Mouse (Mus musculus): ENCODE measurements around the gene Mxra7. TPM values are rescaled to one million over a fixed set of nuclear protein-coding genes. Genes with fewer than 3 reads are reported as not detected.

Mxra7 gene
- total RNA-seq, 2 experiments from 2014 or later = 0.67 TPM; not detected in 1

DNA sequence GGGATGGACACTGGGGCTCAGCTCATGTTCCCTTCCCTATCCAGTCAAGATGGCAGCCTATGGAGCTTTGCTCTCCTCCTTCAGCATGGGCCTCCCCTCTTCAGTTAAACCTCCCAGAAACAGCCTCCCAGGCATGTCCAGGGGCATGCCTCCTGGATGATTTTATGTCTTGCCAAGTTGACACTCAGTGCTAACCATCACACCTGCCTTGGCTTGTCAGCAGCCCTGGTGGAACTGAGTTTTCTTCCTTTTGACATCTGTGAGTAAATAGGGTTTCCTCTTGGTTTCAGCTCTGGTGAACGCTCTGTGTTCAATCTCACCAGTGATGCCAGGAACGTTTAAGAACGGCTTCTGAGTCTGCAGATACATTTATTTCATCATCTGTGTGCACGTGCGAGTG lies 25.1 kb downstream of the Mxra7 start:
- ATAC-seq (replicated peaks; ENCODE audit: poor library complexity, severe bottlenecking) = no peak

DNA sequence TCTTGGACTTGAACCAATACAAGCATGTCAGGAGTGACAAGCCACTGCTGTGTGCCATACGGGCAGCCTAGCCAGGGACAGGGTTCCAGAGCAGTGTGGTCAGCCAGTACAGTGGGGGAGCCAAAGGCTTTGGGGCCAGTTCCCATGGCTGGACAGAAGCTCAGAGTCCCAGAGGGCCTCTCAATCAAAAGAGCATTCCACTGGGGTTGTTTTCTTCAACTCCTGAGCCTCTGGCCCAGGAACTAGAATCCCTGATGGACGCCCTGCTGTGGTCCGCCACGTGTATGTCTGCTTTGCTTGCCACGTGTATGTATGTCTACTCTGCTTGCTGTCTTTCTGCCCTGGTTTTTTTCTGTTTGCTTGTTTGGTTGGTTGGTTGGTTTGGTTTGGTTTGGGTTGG lies 26.7 kb downstream of the Mxra7 start:
- no peak for ATAC-seq (replicated peaks; ENCODE audit: poor library complexity, severe bottlenecking)

DNA sequence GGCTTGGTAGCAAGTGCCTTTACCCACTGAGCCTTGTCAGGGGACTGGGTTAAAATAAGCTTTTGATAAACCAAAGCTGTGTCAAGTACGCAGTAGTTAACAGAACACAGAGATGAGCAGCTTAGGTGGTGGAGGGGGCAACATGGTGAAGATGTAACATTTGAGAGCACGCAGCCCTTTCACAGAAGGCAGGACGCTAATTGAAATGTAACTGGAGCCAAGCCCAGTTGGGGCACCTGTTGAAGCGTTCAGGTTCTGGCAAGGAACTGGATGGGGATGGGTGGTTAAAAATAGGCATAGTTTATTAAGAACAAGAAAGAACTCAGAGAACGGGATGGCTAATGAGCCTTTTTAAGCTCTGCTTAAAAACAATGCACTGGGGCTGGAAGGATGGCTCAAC lies 28.5 kb downstream of the Mxra7 start:
- ATAC-seq (replicated peaks; ENCODE audit: poor library complexity, severe bottlenecking) = no peak

- no peak for ATAC-seq (replicated peaks; ENCODE audit: poor library complexity, severe bottlenecking)
Measured at GRCm38 (mm10) chr11:116784221-116784620, 43.6 kb downstream of the Mxra7 start.

- peak; percentile 100 for ATAC-seq (replicated peaks; ENCODE audit: poor library complexity, severe bottlenecking)
Measured at GRCm38 (mm10) chr11:116782737-116783145, 45.1 kb downstream of the Mxra7 start.

DNA sequence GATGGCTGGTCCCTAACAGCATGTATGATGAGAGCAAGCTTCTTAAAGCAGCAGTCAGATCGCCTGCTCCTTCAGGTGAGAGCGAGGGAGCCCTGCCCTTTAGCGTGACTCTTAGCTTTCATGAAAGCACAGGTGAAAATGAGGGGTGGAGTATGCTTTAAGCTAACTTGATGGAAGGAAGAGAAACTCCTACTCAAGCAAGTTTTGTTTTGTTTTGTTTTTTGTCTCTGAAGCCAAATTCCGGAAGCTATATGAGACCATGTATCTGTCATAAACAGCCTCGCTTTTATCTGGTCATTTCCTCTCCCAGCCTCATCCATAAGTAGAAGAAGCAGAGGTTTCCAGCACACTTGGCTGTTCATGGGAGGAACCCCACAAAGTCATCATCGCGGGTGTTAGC lies 52.4 kb downstream of the Mxra7 start, which contains the start of gene St6galnac1:
Gene St6galnac1 (minus strand): TSS at position 101 of the 400 bp plus-strand sequence.
- ATAC-seq (replicated peaks; ENCODE audit: poor library complexity, severe bottlenecking) = no peak

- no peak for ATAC-seq (replicated peaks; ENCODE audit: poor library complexity, severe bottlenecking)
Measured at GRCm38 (mm10) chr11:116773205-116773604, 54.6 kb downstream of the Mxra7 start.

GRCm38 (mm10) chr11:116769873-116770272 lies 58.0 kb downstream of the Mxra7 start:
- ATAC-seq (replicated peaks; ENCODE audit: poor library complexity, severe bottlenecking) = no peak

- no peak for ATAC-seq (replicated peaks; ENCODE audit: poor library complexity, severe bottlenecking)
Measured at GRCm38 (mm10) chr11:116764946-116765345, 62.9 kb downstream of the Mxra7 start.

DNA sequence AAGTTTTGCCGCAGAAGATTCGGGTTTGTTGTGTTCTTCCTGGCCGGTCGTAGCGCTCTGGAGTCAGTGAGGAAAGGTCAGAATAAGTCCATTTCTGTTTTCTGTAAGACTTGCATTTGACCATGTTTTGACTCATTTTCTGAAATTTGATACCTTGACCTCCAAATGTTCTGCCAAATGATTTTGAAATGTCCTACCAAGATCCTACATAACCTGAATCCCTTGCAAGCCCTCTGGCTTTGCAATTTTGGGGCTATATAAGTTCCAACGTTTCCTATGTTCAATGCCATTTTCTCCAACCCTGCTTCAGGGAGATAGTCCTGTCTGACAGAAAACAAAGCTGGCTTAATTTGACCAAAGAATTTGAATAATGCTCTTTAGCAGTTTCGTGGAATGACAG lies 63.5 kb downstream of the Mxra7 start:
- no peak for ATAC-seq (replicated peaks; ENCODE audit: poor library complexity, severe bottlenecking)

DNA sequence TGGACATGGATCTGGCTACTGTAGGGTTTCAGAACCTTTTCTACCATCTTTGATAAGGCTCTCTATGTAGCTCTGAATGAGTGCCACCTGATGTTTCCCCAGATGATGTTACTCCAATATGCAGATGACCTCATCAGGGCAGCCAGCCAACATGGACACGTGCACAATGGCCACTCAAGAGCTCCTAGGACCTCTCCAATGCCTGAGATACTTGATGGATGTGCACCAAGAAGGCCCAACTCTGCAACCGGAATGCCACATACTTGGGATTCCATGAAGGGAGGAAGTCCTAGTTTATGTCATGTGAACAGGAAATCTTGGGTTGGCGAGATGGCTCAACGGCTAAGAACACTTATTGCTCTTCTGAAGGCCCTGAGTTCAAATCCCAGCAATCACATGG lies 72.7 kb downstream of the Mxra7 start:
- ATAC-seq (replicated peaks; ENCODE audit: poor library complexity, severe bottlenecking) = no peak

GRCm38 (mm10) chr11:116753674-116754470 lies 74.0 kb downstream of the Mxra7 start:
- ATAC-seq (replicated peaks; ENCODE audit: poor library complexity, severe bottlenecking) = 0 out of 2 replicates have a peak, but pooled peaks have one; percentile 30

Other genes starting within 250 kb of the Mxra7 start
- 5.2 and 6.8 TPM in 2 replicates for gene Ube2o, start 246.6 kb downstream of the Mxra7 start, total RNA-seq (2014; fragmentation: Nextera tagmentation)
- gene Ube2o, start 246.6 kb downstream of the Mxra7 start, total RNA-seq (2017) = 5.4 and 6.6 TPM in 2 replicates
- not detected in 2 replicates for gene Aanat, start 241.6 kb downstream of the Mxra7 start, total RNA-seq (2014; fragmentation: Nextera tagmentation)
- not detected in 2 replicates for gene Aanat, start 241.6 kb downstream of the Mxra7 start, total RNA-seq (2017)
- 7.3 and 8.6 TPM in 2 replicates for gene Rhbdf2, start 201.0 kb downstream of the Mxra7 start, total RNA-seq (2014; fragmentation: Nextera tagmentation)
- 2.9 TPM in 2 replicates for gene Rhbdf2, start 201.0 kb downstream of the Mxra7 start, total RNA-seq (2017)
- not detected in 2 replicates for gene Prcd, start 174.5 kb downstream of the Mxra7 start, total RNA-seq (2014; fragmentation: Nextera tagmentation)
- gene Prcd, start 174.5 kb downstream of the Mxra7 start, total RNA-seq (2017) = not detected in 2 replicates
- not detected in 2 replicates for gene Cygb, start 173.7 kb downstream of the Mxra7 start, total RNA-seq (2014; fragmentation: Nextera tagmentation)
- not detected in 2 replicates for gene Cygb, start 173.7 kb downstream of the Mxra7 start, total RNA-seq (2017)
- not detected in 2 replicates for gene St6galnac1, start 52.5 kb downstream of the Mxra7 start, total RNA-seq (2014; fragmentation: Nextera tagmentation)
- gene St6galnac1, start 52.5 kb downstream of the Mxra7 start, total RNA-seq (2017) = not detected in 2 replicates
- gene Mettl23, start 15.2 kb upstream of the Mxra7 start, total RNA-seq (2014; fragmentation: Nextera tagmentation) = 34.5 and 40.5 TPM in 2 replicates
- 22.7 and 25.8 TPM in 2 replicates for gene Mettl23, start 15.2 kb upstream of the Mxra7 start, total RNA-seq (2017)
- 37.0 and 42.8 TPM in 2 replicates for gene Jmjd6, start 15.4 kb upstream of the Mxra7 start, total RNA-seq (2014; fragmentation: Nextera tagmentation)
- 31.0 and 45.4 TPM in 2 replicates for gene Jmjd6, start 15.4 kb upstream of the Mxra7 start, total RNA-seq (2017)
- 16.0 and 32.0 TPM in 2 replicates for gene Mfsd11, start 24.4 kb upstream of the Mxra7 start, total RNA-seq (2014; fragmentation: Nextera tagmentation)
- 9.4 and 10.0 TPM in 2 replicates for gene Mfsd11, start 24.4 kb upstream of the Mxra7 start, total RNA-seq (2017)
- gene Srsf2, start 25.0 kb upstream of the Mxra7 start, total RNA-seq (2014; fragmentation: Nextera tagmentation) = 818 and 827 TPM in 2 replicates
- gene Srsf2, start 25.0 kb upstream of the Mxra7 start, total RNA-seq (2017) = 356 and 422 TPM in 2 replicates
- not detected in 2 replicates for gene Mgat5b, start 90.8 kb upstream of the Mxra7 start, total RNA-seq (2014; fragmentation: Nextera tagmentation)
- not detected in 2 replicates for gene Mgat5b, start 90.8 kb upstream of the Mxra7 start, total RNA-seq (2017)